Mouse (Mus musculus) bone marrow macrophage, adult 2 months (primary cell): Measurements from ENCODE around the gene Fndc4.

ENCODE experiments used
- CTCF ChIP-seq: IDR thresholded peaks from 2 replicates; pipeline ENCODE4 v1.5.1; 2012; ENCODE audit warnings: low read depth, mild to moderate bottlenecking, low read length, moderate library complexity
- POLR2A ChIP-seq: IDR thresholded peaks from 2 replicates; pipeline ENCODE4 v1.6.1; 2012; ENCODE audit warnings: mild to moderate bottlenecking, low read depth, low read length, borderline replicate concordance

GRCm38 (mm10) chr5:31279245-31279988, 16.5 kb downstream of the Fndc4 start:
- TF ChIP-seq CTCF: no peak
- TF ChIP-seq POLR2A: no peak
